Mouse (Mus musculus) G1E (cell line): ENCODE data around the gene Plcb4. TPM values are rescaled to one million over a fixed set of nuclear protein-coding genes. Genes with fewer than 3 reads are reported as not detected.

Experiments used
- ATAC-seq: 2 replicates; pipeline ENCODE4 v1.8.0; 2016; ENCODE audit warnings: mild to moderate bottlenecking; ENCODE audit not compliant: insufficient number of reproducible peaks, poor library complexity, low FRiP score, severe bottlenecking; ENCODE audit errors: extremely low read depth
- DNase-seq: peaks from one replicate; pipeline ENCODE4 v3.0.0; 2012; ENCODE audit warnings: low spot score
- H3K27me3 ChIP-seq: 2 replicates; pipeline ENCODE4 v1.6.1; 2012; ENCODE audit warnings: mild to moderate bottlenecking, low read length, inconsistent platforms; ENCODE audit not compliant: insufficient read depth
- H3K36me3 ChIP-seq: replicated peaks from 2 replicates; pipeline ENCODE3; 2012; ENCODE audit warnings: mild to moderate bottlenecking, inconsistent platforms
- H3K4me1 ChIP-seq: 2 replicates; pipeline ENCODE4 v1.6.1; 2012; ENCODE audit warnings: low read depth, low read length, inconsistent platforms, mixed read lengths; ENCODE audit not compliant: insufficient read depth
- H3K4me3 ChIP-seq: 2 replicates; pipeline ENCODE4 v1.5.1; 2012; ENCODE audit warnings: low read depth, mild to moderate bottlenecking, inconsistent platforms, low read length, moderate library complexity, mixed read lengths
- H3K9me3 ChIP-seq: replicated peaks from 2 replicates; pipeline ENCODE4 v1.6.1; 2012; ENCODE audit warnings: inconsistent platforms
- CTCF ChIP-seq: IDR thresholded peaks from 2 replicates; pipeline ENCODE4 v1.5.1; 2012; ENCODE audit warnings: low read depth, low read length, inconsistent platforms, mixed read lengths
- GATA1 ChIP-seq: IDR thresholded peaks from 2 replicates; pipeline ENCODE4 v1.6.1; 2012; ENCODE audit warnings: borderline replicate concordance, low read length, inconsistent platforms, mixed read lengths
- GATA2 ChIP-seq: IDR thresholded peaks from 2 replicates; pipeline ENCODE4 v1.6.1; 2012; ENCODE audit warnings: low read depth, low read length, inconsistent platforms, borderline replicate concordance
- POLR2AphosphoS5 ChIP-seq: IDR thresholded peaks from 2 replicates; pipeline ENCODE4 v1.6.1; 2012; ENCODE audit warnings: low read depth, low read length, inconsistent platforms; ENCODE audit not compliant: insufficient replicate concordance
- TAL1 ChIP-seq: conservative IDR thresholded peaks from 2 replicates; pipeline ENCODE4 v1.6.1; 2012; ENCODE audit warnings: low read depth, low read length, inconsistent platforms, mixed read lengths
- polyA plus RNA-seq: library from polyadenylated mRNA; stranded (reverse); fragments of >175 nt; gene quantifications from 2 replicates; pipeline ENCODE4 v1.2.3, GENCODE M21; 2012
- total RNA-seq, 2 experiments: library from RNA; stranded (forward) in 1 of 2; stranded (reverse) in 1 of 2; fragments of 200-1000 nt in 1 of 2; fragments of >200 nt in 1 of 2; fragmentation: Nextera tagmentation in 1 of 2; gene quantifications; 2 replicates each; pipeline ENCODE4 v1.2.3; 2014 to 2017

The Plcb4 gene
- total and polyA plus RNA-seq, 3 experiments = 0.27 TPM; not detected in 2

DNA sequence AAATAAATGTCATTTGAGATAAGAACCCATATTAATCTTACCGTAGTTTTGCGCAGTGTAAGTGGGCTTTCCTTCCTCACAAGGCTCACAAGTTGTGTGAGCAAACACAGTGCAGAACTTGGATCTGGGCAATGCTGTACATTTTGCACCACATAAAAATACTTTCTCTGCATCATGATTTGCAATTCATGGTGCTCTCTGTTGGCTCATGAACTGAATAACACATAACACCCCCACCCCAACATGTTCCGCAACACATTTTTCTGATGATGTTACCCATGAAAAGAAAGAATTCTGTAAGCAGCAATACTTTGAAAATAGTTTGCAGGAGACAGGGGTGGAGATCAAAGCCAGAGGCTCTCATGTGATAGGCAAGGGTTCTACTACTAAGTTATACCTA, 174.9 kb downstream of the Plcb4 start:
- Histone ChIP-seq H3K4me3 (no peak overlapping the region), H3K27me3 (no peaks in the 10 kb centered on the region), H3K9me3 (peaks cover 33% of the 10 kb centered on the region), H3K4me1 (no peaks in the 10 kb centered on the region), H3K36me3 (no peaks in the 10 kb centered on the region)
- DNase-seq = no peak
- TF ChIP-seq TAL1 (no peak), GATA1 (no peak), POLR2AphosphoS5 (no peak), GATA2 (no peak), CTCF (no peak)
- ATAC-seq = no peak

DNA sequence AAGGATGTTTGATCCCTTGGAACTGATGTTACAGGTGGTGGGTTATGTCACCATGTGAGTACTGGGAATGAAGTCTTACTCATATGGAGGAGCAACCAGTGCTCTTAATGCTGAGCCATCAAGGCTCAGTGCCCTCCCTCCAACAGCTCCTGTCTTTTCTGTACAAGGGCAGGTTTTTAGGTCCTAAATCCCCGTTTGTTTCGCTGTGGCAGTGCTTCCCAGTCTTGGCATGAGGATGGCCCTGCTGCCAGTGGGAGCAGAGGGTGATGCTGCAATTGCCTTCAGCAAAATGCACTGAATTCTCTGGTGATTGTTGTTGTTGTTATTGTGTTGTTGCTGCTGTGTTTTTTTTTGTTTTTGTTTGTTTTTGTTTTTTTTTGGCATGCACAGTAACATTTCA, 175.6 kb downstream of the Plcb4 start:
- Histone ChIP-seq H3K36me3 (no peaks in the 10 kb centered on the region), H3K4me3 (no peak overlapping the region), H3K9me3 (peaks cover 32% of the 10 kb centered on the region), H3K27me3 (no peaks in the 10 kb centered on the region), H3K4me1 (no peaks in the 10 kb centered on the region)
- no peak for ATAC-seq
- TF ChIP-seq GATA1 = no peak
- no peak for TF ChIP-seq TAL1
- no peak for TF ChIP-seq POLR2AphosphoS5
- TF ChIP-seq GATA2 = no peak
- no peak for TF ChIP-seq CTCF
- DNase-seq = no peak

DNA sequence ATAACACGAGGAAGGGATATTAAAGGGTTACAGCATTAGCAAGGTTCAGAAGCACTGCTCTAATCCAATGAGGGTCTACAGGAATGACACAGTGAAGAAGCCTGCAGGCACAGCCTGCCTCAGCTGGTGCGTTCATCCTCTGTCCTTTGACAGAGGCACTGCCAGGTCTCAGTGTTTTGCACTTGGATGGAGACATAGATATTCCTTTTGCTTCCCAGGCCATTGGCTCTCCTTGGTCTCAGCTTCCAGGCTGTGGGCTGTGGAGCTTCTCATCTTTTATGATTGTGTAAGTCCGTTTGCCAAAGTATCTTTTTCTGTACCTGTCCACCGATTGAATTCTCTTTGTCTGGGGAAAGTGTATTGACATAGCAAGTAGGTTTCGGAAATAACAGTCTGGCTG, 177.1 kb downstream of the Plcb4 start:
- Histone ChIP-seq H3K9me3 (peaks cover 33% of the 10 kb centered on the region), H3K36me3 (no peaks in the 10 kb centered on the region), H3K4me3 (no peak overlapping the region), H3K27me3 (no peaks in the 10 kb centered on the region), H3K4me1 (no peaks in the 10 kb centered on the region)
- DNase-seq = no peak
- TF ChIP-seq POLR2AphosphoS5 (no peak), GATA1 (no peak), GATA2 (no peak), CTCF (no peak), TAL1 (no peak)
- no peak for ATAC-seq

DNA sequence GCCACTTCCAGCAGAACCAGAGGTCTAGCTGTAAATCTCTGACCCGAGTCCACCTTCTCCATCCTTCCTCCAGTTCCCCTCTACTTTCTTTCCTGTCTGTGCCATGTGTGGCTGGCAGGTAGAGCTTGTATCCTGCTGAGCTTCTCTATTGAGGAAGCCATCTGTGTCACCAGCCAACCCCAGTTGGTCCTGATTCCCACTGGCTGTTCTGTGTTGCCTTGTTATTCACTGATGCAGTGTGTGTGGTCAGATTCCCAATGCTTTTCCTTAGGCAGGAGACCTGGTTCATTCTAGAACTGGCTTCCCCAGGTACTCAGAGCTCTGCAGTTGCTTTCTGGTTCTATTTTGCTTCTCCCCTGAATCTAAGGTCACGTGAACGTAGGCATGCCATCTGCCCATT, 177.6 kb downstream of the Plcb4 start:
- no peak for DNase-seq
- no peak for ATAC-seq
- no peaks in the 10 kb centered on the region for H3K36me3 ChIP-seq
- H3K27me3 ChIP-seq = no peaks in the 10 kb centered on the region
- H3K4me1 ChIP-seq = no peaks in the 10 kb centered on the region
- no peak overlapping the region for H3K4me3 ChIP-seq
- no peak for TF ChIP-seq POLR2AphosphoS5
- TF ChIP-seq GATA2 = no peak
- TF ChIP-seq GATA1 = no peak
- peaks cover 30% of the 10 kb centered on the region for H3K9me3 ChIP-seq

DNA sequence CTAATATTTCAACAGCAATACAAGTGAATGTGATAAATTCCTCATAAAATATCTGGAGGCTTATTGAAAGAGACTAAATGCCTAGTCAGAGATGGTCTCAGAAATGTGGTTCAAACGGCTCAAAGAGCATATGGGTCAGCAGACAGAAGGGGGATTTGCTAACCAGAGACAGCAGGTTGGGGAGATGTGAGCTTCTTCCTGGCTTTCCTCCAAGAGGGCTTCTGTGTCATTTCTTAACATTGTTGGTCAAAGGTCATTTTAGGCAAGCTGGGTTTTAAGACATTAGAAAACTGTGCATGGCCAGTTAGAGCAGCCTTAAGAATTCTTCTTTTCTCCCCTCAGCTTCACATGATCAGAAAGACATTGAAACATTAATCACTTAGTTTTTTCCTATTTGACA, 178.9 kb downstream of the Plcb4 start:
- TF ChIP-seq POLR2AphosphoS5 (no peak), GATA2 (no peak), TAL1 (no peak), CTCF (no peak), GATA1 (no peak)
- no peaks in the 10 kb centered on the region for H3K27me3 ChIP-seq
- H3K4me1 ChIP-seq = no peaks in the 10 kb centered on the region
- no peaks in the 10 kb centered on the region for H3K36me3 ChIP-seq
- H3K4me3 ChIP-seq = no peak overlapping the region
- no peak for ATAC-seq
- peaks cover 23% of the 10 kb centered on the region for H3K9me3 ChIP-seq
- DNase-seq = no peak

DNA sequence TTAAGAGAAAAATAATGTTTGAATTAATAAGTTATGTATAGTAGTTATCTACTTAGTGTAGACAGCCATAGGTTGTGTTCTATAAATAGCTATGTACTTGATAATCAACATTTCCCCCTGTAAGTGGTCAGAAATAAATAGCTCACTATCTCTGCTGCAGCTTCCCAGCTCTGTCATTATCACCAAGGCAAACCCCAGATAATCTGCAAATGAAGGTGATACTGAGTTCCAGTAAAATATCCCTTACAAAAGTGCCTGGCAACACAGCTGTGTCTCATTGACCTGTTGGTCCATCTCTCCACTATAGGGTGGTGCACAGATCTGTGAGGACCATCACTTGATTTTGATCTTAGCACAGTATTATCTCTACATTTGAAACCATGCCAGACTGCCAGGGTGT, 179.3 kb downstream of the Plcb4 start:
- Histone ChIP-seq H3K4me1 (no peaks in the 10 kb centered on the region), H3K36me3 (no peaks in the 10 kb centered on the region), H3K9me3 (peaks cover 22% of the 10 kb centered on the region), H3K4me3 (no peak overlapping the region), H3K27me3 (no peaks in the 10 kb centered on the region)
- no peak for DNase-seq
- no peak for TF ChIP-seq CTCF
- no peak for ATAC-seq

DNA sequence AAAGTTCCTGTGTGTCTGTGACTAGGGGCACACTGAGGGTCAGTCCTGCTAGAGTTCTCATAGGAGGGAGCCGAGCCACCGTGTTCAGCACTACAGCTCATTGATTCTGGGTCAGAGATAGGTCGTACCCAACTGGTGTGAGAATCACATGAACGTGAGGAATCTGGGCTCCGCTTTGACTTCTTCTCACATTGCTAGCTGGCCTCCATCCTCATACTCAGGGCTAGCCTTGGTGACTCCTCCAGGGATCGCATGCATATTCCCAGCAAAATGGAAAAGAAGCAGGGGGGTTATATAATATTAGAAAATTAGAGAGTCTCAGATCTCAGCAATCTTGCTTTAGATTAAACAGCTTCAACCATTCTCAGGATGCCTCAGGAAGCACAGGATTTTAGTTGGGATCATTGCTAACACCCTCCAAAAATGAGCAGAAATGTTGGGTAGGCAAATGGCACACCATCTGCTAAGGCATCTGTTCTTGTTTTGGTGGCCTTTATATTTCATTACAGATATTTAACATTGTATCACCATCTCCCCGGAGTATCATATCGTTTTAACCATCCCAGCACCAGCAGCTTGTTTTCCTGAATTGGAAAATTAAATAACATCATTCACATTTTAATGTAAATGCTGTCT, 180.0 kb downstream of the Plcb4 start:
- Histone ChIP-seq H3K36me3 (no peaks in the 10 kb centered on the region), H3K27me3 (no peaks in the 10 kb centered on the region), H3K4me3 (no peak overlapping the region), H3K4me1 (no peaks in the 10 kb centered on the region), H3K9me3 (peaks cover 29% of the 10 kb centered on the region)
- DNase-seq (no peak), ATAC-seq (no peak)
- TF ChIP-seq CTCF = no peak
- TF ChIP-seq POLR2AphosphoS5 = no peak
- no peak for TF ChIP-seq TAL1
- no peak for TF ChIP-seq GATA1
- no peak for TF ChIP-seq GATA2
